Mouse (Mus musculus): ENCODE data around the gene Itgb5. TPM values are rescaled to one million over a fixed set of nuclear protein-coding genes. Genes with fewer than 3 reads are reported as not detected.
A peak's percentile ranks its signal among the peaks of the same experiment; 100 is the strongest.

The Itgb5 gene
- total and polyA plus RNA-seq, 2 experiments from 2014 or later: 18.4 to 46.7 TPM

GRCm38 (mm10) chr16:33928788-33929462 lies 99.5 kb downstream of the Itgb5 start:
- TF ChIP-seq CTCF (IDR thresholded peaks at IDR 0.05; ENCODE audit: low read depth): no peak
- Histone ChIP-seq H3K4me3 (ENCODE audit: low read length) (no peak overlapping the region), H3K9me3 (ENCODE audit: low read length) (no peaks in the 10 kb centered on the region), H3K36me3 (ENCODE audit: insufficient read depth, low read length) (no peaks in the 10 kb centered on the region), H3K27ac (no peak overlapping the region), H3K27me3 (ENCODE audit: insufficient read depth, low read length) (no peaks in the 10 kb centered on the region), H3K4me1 (ENCODE audit: insufficient read depth, low read length) (peaks cover 9% of the 10 kb centered on the region; the same call in 1 of the 2 replicates), H3K9ac (replicated peaks; ENCODE audit: low read length) (no peak overlapping the region), H3K4me2 (ENCODE audit: low read depth, low read length) (no peak overlapping the region)
- 48% methylated on average over 9 of the region's 9 CpGs for WGBS
- ATAC-seq (peak; percentile 45; the same call in 1 of the 2 replicates), DNase-seq (ENCODE audit: low spot score) (peak; percentile 62)

GRCm38 (mm10) chr16:33930785-33931184 lies 101.3 kb downstream of the Itgb5 start:
- no peak for TF ChIP-seq CTCF (IDR thresholded peaks at IDR 0.05; ENCODE audit: low read depth)
- no peaks in the 10 kb centered on the region for H3K36me3 ChIP-seq (ENCODE audit: insufficient read depth, low read length)
- 75% methylated on average over 6 of the region's 6 CpGs for WGBS

GRCm38 (mm10) chr16:33931682-33932081 lies 102.2 kb downstream of the Itgb5 start:
- no peak overlapping the region for H3K9ac ChIP-seq (replicated peaks; ENCODE audit: low read length)
- no peaks in the 10 kb centered on the region for H3K9me3 ChIP-seq (ENCODE audit: low read length)
- ATAC-seq (no peak), DNase-seq (ENCODE audit: low spot score) (no peak)
- H3K4me2 ChIP-seq (ENCODE audit: low read depth, low read length): no peak overlapping the region
- H3K36me3 ChIP-seq (ENCODE audit: insufficient read depth, low read length): no peaks in the 10 kb centered on the region
- H3K4me1 ChIP-seq (ENCODE audit: insufficient read depth, low read length): peaks cover 12% of the 10 kb centered on the region; the same call in 1 of the 2 replicates
- 34% methylated on average over 2 of the region's 2 CpGs for WGBS
- no peak for TF ChIP-seq CTCF (IDR thresholded peaks at IDR 0.05; ENCODE audit: low read depth)
- H3K27me3 ChIP-seq (ENCODE audit: insufficient read depth, low read length): no peaks in the 10 kb centered on the region
- H3K27ac ChIP-seq: no peak overlapping the region
- H3K4me3 ChIP-seq (ENCODE audit: low read length): no peak overlapping the region

More at GRCm38 (mm10) chr16:33930785-33931184, 101.3 kb downstream of the Itgb5 start:
- DNase-seq (ENCODE audit: low spot score) (no peak), ATAC-seq (no peak)
- no peak overlapping the region for H3K4me3 ChIP-seq (ENCODE audit: low read length)
- H3K9ac ChIP-seq (replicated peaks; ENCODE audit: low read length): no peak overlapping the region
- no peaks in the 10 kb centered on the region for H3K27me3 ChIP-seq (ENCODE audit: insufficient read depth, low read length)
- no peak overlapping the region for H3K27ac ChIP-seq
- H3K4me2 ChIP-seq (ENCODE audit: low read depth, low read length): no peak overlapping the region
- peaks cover 12% of the 10 kb centered on the region; the same call in 1 of the 2 replicates for H3K4me1 ChIP-seq (ENCODE audit: insufficient read depth, low read length)
- H3K9me3 ChIP-seq (ENCODE audit: low read length): no peaks in the 10 kb centered on the region

- DNase-seq (ENCODE audit: low spot score): no peak
- TF ChIP-seq CTCF (IDR thresholded peaks at IDR 0.05; ENCODE audit: low read depth): no peak
- no peaks in the 10 kb centered on the region for H3K36me3 ChIP-seq (ENCODE audit: insufficient read depth, low read length)
- H3K27ac ChIP-seq: no peak overlapping the region
- no peaks in the 10 kb centered on the region for H3K9me3 ChIP-seq (ENCODE audit: low read length)
- no peak overlapping the region for H3K4me2 ChIP-seq (ENCODE audit: low read depth, low read length)
- H3K27me3 ChIP-seq (ENCODE audit: insufficient read depth, low read length): no peaks in the 10 kb centered on the region
- no peak overlapping the region for H3K9ac ChIP-seq (replicated peaks; ENCODE audit: low read length)
- no peak for ATAC-seq
- peaks cover 12% of the 10 kb centered on the region; the same call in 1 of the 2 replicates for H3K4me1 ChIP-seq (ENCODE audit: insufficient read depth, low read length)
- H3K4me3 ChIP-seq (ENCODE audit: low read length): no peak overlapping the region
- WGBS: 61% methylated on average over 5 of the region's 5 CpGs
Observed at GRCm38 (mm10) chr16:33932126-33932525, 102.7 kb downstream of the Itgb5 start.

- Histone ChIP-seq H3K27me3 (ENCODE audit: insufficient read depth, low read length) (no peaks in the 10 kb centered on the region), H3K9ac (replicated peaks; ENCODE audit: low read length) (no peak overlapping the region), H3K4me1 (ENCODE audit: insufficient read depth, low read length) (peaks cover 22% of the 10 kb centered on the region), H3K9me3 (ENCODE audit: low read length) (no peaks in the 10 kb centered on the region), H3K4me2 (ENCODE audit: low read depth, low read length) (no peak overlapping the region), H3K4me3 (ENCODE audit: low read length) (no peak overlapping the region), H3K27ac (no peak overlapping the region), H3K36me3 (ENCODE audit: insufficient read depth, low read length) (no peaks in the 10 kb centered on the region)
- no peak for TF ChIP-seq CTCF (IDR thresholded peaks at IDR 0.05; ENCODE audit: low read depth)
- ATAC-seq (no peak), DNase-seq (ENCODE audit: low spot score) (no peak)
- WGBS: 92% methylated on average over 11 of the region's 11 CpGs
Observed at GRCm38 (mm10) chr16:33933411-33933810, 103.9 kb downstream of the Itgb5 start.

GRCm38 (mm10) chr16:33934701-33935406 lies 105.4 kb downstream of the Itgb5 start:
- Histone ChIP-seq H3K27ac (peak overlapping the region; percentile 50), H3K9ac (replicated peaks; ENCODE audit: low read length) (no peak overlapping the region), H3K9me3 (ENCODE audit: low read length) (no peaks in the 10 kb centered on the region), H3K4me3 (ENCODE audit: low read length) (no peak overlapping the region), H3K27me3 (ENCODE audit: insufficient read depth, low read length) (no peaks in the 10 kb centered on the region), H3K4me1 (ENCODE audit: insufficient read depth, low read length) (peaks cover 25% of the 10 kb centered on the region), H3K4me2 (ENCODE audit: low read depth, low read length) (no peak overlapping the region), H3K36me3 (ENCODE audit: insufficient read depth, low read length) (no peaks in the 10 kb centered on the region)
- peak; percentile 70 for DNase-seq (ENCODE audit: low spot score)
- 51% methylated on average over 5 of the region's 5 CpGs for WGBS
- ATAC-seq: 0 out of 2 replicates have a peak, but pooled peaks have one; percentile 11
- no peak for TF ChIP-seq CTCF (IDR thresholded peaks at IDR 0.05; ENCODE audit: low read depth)
